Mouse (Mus musculus) erythroblast, embryonic 14.5 days (primary cell): ENCODE results near the gene Nmnat2.

ENCODE experiments used
- GATA1 ChIP-seq: IDR thresholded peaks from 2 replicates; pipeline ENCODE4 v1.6.1; 2012; ENCODE audit warnings: low read length, inconsistent platforms, mixed read lengths
- TAL1 ChIP-seq: IDR thresholded peaks from 3 replicates; pipeline ENCODE4 v1.6.1; 2012; ENCODE audit warnings: low read length, inconsistent platforms, mixed read lengths

GRCm38 (mm10) chr1:153014431-153015186 lies 59.8 kb downstream of the Nmnat2 start:
- TF ChIP-seq GATA1 (no peak), TAL1 (no peak)
